Mouse (Mus musculus): ENCODE results near the gene Gm10188.

The Gm10188 gene

DNA sequence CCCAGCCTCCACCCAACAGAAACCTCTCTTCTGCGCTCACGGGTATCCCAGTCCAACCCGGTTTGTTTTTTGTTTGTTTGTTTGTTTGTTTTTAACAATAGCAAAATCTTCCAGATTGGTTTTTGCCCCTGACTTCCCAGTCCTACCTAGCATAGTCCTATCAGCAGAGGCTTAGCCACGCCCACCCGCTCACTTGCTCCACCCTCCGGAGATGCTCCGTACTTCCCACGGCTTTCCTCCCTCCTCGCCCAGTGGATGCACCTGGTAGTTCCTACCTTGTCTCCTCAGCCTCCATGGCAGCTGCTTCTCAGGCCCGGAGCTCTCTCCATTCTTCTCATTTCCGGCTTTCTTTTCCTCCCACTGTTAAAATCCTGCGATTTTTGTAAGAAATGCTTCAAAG is 4.0 kb upstream of the Gm10188 start:
- in situ Hi-C loops (cut with MboI; ENCODE audit: low pct_unique_long_range_greater_than_20kb in 1 of 2, low sequenced_read_pairs in 2 of 2, unreplicated experiment in 1 of 2): no loop called here

DNA sequence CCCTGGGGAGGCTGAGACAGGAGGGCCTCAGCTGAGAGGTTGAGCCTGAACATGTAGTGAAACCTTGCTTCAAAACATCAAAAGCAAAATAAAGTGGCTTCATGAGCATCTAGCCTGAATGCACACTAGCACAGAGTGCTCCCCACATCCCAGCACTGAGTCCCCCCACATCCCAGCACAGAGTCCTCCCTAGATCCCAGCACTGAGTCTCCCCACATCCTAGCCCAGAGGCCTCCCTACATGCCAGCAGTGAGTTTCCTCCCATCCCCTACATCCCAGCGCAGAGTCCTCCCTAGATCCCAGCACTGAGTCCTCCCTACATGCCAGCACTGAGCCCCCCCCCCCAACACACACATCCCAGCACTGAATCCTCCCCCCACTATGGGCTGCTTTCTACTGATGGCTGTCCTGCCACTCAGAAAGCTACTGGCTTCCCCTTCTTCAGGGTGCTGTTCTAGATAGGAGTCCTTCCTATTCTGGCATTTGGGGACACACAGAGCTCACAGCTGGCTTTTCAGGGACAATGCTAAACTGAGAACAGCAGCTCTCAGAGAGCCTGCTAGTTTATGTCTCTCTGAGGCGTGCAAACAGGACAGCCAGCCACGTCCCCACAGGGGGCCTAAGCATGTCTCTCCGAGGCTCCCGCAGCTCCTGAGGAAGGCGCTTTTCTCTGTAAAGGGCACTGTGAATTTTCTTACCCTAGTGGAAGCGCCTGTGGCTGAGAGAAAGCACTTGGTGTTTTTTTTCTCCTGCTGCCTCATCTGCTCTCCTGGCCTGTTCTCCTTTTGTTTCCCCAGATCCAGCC is 2.1 kb upstream of the Gm10188 start:
- in situ Hi-C loops (cut with MboI; ENCODE audit: low pct_unique_long_range_greater_than_20kb in 1 of 2, low sequenced_read_pairs in 2 of 2, unreplicated experiment in 1 of 2): no loop called here

- in situ Hi-C loops (cut with MboI; ENCODE audit: low pct_unique_long_range_greater_than_20kb in 1 of 2, low sequenced_read_pairs in 2 of 2, unreplicated experiment in 1 of 2): no loop called here
Observed at GRCm38 (mm10) chr1:132226297-132227080, 3.1 kb downstream of the Gm10188 start.

DNA sequence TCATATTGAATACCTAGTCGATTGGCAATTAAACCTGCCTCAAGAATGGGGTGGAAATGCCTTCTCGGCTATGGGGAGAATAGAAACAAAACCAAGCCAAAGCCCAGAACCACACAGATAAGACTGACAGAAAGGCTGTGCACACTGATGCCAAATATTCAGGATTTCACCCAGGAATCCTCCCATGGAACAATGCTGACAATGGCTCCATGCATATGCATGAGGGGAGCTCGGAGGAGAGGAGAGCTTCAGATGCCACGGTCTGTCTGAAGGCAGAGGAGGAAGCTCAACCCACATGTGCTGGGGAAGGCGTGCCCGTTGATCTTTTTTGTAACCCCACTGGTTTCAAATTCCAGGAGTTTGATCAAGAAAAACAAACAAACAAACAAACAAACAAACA is 7.4 kb downstream of the Gm10188 start:
- in situ Hi-C loops (cut with MboI; ENCODE audit: low pct_unique_long_range_greater_than_20kb in 1 of 2, low sequenced_read_pairs in 2 of 2, unreplicated experiment in 1 of 2): no loop called here

GRCm38 (mm10) chr1:132221627-132222026 is 7.9 kb downstream of the Gm10188 start:
- in situ Hi-C loops (cut with MboI; ENCODE audit: low pct_unique_long_range_greater_than_20kb in 1 of 2, low sequenced_read_pairs in 2 of 2, unreplicated experiment in 1 of 2): no loop called here

DNA sequence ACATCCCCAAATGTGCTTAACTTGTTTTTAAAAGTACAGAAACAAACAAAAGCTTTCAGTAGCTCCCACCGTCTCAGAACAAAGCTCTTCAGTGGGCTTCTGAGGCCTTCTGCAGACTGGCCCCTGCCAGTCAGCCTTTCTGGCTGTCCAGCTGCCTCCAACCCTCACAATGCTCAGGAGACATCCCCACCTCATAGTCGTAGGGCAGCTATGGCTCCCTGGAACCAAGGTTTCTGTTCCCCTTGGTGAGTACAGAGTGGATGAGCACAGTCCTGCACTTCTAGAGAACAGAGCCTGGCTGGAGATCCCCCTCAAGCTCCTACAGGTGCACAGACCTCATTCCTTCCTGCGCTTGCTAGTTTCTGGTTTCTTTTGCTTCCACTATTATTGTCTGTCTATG is 13.3 kb downstream of the Gm10188 start:
- in situ Hi-C loops (cut with MboI; ENCODE audit: low pct_unique_long_range_greater_than_20kb in 1 of 2, low sequenced_read_pairs in 2 of 2, unreplicated experiment in 1 of 2): loop anchor here (5.0 kb wide), 1 partner anchor 54 kb away; no protein-coding TSS in a partner anchor

- in situ Hi-C loops (cut with MboI; ENCODE audit: low pct_unique_long_range_greater_than_20kb in 1 of 2, low sequenced_read_pairs in 2 of 2, unreplicated experiment in 1 of 2): no loop called here
Observed at GRCm38 (mm10) chr1:132213076-132213475, 16.5 kb downstream of the Gm10188 start.

GRCm38 (mm10) chr1:132212218-132212617 is 17.3 kb downstream of the Gm10188 start:
- in situ Hi-C loops (cut with MboI; ENCODE audit: low pct_unique_long_range_greater_than_20kb in 1 of 2, low sequenced_read_pairs in 2 of 2, unreplicated experiment in 1 of 2): no loop called here

GRCm38 (mm10) chr1:132211672-132212071 is 17.9 kb downstream of the Gm10188 start:
- in situ Hi-C loops (cut with MboI; ENCODE audit: low pct_unique_long_range_greater_than_20kb in 1 of 2, low sequenced_read_pairs in 2 of 2, unreplicated experiment in 1 of 2): no loop called here

- in situ Hi-C loops (cut with MboI; ENCODE audit: low pct_unique_long_range_greater_than_20kb in 1 of 2, low sequenced_read_pairs in 2 of 2, unreplicated experiment in 1 of 2): no loop called here
Observed at GRCm38 (mm10) chr1:132210922-132211321, 18.6 kb downstream of the Gm10188 start.

DNA sequence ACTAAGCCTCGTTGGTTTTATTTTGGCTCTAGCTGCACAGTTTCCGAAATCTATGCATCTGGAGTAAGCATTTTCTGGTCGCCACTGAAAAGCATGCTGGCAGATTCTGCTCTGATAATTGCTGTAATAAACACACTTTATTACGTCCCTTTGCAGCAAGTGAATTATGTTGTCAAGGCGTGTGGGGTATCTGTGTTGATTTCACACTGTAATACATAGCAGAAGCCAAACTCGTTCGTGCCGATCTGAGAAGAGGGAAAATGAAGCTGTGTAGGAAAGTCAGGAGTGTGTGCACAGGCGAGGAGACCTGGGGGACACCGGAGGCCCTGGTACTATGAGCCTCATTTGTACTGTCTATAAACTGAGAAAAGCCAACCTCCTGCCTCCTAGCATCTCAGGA is 20.2 kb downstream of the Gm10188 start:
- in situ Hi-C loops (cut with MboI; ENCODE audit: low pct_unique_long_range_greater_than_20kb in 1 of 2, low sequenced_read_pairs in 2 of 2, unreplicated experiment in 1 of 2): no loop called here

DNA sequence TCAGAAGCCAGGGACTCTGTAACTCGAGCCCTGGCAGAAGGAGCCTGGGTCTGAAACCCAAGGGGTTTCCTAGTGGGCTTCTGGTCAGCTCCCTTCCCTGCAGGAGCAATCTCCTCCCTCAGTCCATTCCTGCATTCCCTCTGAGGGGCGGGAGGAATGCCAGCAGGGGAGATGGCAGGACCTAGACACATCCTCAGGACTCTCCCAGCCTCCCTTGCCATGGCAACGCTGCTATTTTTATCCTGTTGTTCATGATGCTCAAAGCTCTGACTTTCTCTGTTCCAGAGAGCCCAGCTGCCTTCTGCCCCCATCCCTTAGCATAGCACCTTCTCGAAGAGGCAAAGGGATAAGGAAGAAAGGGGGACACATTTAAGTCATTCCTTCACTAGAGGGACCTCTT is 21.4 kb downstream of the Gm10188 start:
- in situ Hi-C loops (cut with MboI; ENCODE audit: low pct_unique_long_range_greater_than_20kb in 1 of 2, low sequenced_read_pairs in 2 of 2, unreplicated experiment in 1 of 2): no loop called here

DNA sequence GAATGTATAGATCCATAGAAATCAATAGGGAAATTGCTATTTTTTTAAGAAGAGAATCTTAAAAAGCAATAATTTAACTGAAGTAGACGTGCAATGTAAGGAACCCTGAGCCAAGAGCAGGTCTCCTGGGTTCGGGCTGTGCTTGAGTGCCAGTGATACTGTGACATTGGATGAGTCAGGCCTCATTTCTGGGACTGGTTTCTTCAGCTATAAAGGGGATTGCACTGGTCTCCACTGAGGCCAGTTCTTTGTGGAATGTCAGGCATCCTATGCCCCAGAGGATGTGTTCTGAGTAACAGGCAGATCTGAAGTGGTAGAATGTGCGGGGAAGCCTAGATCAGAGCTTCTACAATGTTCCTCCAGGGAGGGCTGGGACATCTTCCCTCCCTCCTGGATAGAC is 22.7 kb downstream of the Gm10188 start:
- in situ Hi-C loops (cut with MboI; ENCODE audit: low pct_unique_long_range_greater_than_20kb in 1 of 2, low sequenced_read_pairs in 2 of 2, unreplicated experiment in 1 of 2): no loop called here

DNA sequence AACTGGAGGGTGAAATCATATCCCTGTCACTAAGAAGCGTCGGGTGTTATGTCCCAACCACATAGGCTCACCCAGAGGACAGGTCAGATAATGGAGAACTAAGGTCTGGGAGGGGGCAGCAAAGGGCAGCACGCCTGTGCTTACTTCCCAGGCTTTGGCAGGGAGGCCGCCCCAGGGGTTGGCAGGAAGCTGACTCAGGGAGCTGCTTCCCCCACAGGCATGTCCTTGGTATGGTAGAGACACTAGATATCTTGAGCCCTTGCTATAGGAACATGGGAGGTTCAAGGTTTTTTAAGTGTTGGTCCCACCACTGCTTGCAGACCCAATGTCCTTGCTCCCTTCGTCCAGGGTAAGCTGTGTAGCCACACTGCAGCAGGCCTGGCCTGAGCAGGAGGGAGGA is 23.6 kb downstream of the Gm10188 start:
- in situ Hi-C loops (cut with MboI; ENCODE audit: low pct_unique_long_range_greater_than_20kb in 1 of 2, low sequenced_read_pairs in 2 of 2, unreplicated experiment in 1 of 2): no loop called here

GRCm38 (mm10) chr1:132202771-132203170 is 26.8 kb downstream of the Gm10188 start:
- in situ Hi-C loops (cut with MboI; ENCODE audit: low pct_unique_long_range_greater_than_20kb in 1 of 2, low sequenced_read_pairs in 2 of 2, unreplicated experiment in 1 of 2): no loop called here

- in situ Hi-C loops (cut with MboI; ENCODE audit: low pct_unique_long_range_greater_than_20kb in 1 of 2, low sequenced_read_pairs in 2 of 2, unreplicated experiment in 1 of 2): no loop called here
Observed at GRCm38 (mm10) chr1:132201936-132202335, 27.6 kb downstream of the Gm10188 start.

DNA sequence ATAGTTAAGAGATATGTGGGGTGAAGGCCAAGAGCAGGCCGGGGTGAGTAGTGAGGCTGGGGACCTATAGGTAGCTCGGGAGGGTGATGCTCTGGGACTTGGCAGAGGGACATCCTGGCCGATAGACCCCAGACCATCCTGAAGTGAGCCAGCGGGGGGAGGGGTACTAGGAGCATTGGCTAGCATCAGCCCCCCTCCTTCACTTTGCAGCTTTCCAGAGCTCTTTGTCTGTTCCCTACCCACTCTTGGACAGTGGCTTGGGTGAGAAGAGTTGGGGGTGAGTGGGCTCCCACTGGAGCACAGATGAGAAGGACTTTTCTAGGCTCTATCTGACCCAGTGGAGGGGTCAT is 28.1 kb downstream of the Gm10188 start:
- in situ Hi-C loops (cut with MboI; ENCODE audit: low pct_unique_long_range_greater_than_20kb in 1 of 2, low sequenced_read_pairs in 2 of 2, unreplicated experiment in 1 of 2): no loop called here

DNA sequence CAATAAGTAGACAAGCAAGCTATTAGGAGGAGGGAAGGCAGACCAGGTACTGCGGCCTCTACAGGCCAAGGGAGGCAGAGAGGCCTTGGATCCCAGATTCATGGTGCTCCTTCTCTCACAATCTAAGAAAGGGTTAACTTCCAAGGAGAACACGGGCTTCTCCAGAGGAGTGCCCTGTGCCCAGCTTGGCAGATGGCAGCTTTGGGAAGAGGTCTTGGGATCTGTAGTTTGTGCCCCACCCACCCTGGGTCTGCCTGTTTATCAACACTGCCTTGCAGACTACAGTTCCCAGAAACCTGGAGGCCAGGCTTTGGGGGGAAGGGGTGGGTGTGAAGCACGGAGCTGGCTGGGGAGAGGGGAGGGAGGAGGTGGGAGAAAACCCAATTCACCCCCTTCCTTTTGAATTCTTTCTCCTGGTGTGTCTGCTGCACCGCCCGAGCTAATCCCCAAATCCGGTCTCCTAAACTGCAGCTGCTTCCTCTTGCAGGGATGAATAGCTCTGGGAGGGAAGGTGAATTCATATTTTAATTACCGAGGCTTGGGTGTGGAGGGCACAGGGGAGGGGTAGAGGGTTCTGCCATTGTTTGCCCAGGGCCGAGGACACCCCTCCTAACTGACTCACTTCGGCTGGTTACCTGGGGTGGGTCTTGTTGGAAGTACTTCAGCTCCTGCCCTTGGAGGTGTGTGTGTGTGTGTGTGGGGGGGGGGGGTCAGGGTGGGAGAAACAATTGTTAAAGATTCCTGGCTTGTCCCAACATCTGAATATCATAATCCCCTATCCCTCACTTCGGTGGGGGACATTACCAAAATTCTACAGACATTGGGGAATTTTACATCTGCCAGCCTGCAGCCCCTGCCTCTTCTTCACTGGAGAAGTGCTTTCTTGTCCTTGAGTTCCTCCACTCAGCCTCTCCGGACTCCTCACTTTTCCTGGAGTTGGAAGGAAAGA is 28.7 kb downstream of the Gm10188 start:
- in situ Hi-C loops (cut with MboI; ENCODE audit: low pct_unique_long_range_greater_than_20kb in 1 of 2, low sequenced_read_pairs in 2 of 2, unreplicated experiment in 1 of 2): no loop called here

DNA sequence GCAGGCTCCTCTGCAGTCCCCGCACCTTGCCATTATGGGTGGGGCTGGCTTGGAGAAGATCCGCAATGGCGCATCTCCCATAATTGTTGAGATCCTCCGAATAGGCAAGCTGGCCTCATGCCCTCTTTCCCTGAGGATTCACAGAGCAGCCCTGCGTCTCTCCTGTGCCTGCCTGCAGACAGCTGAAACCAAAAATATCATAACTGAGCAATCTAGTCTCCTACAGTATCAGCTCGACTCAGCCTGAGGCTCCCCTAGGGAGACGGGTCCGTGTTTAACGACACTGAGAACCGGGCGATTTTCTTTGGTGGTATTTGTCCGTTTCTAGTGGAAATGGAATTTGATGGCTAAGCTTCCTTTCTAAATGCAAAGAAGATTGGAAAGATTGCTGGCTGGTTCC is 29.6 kb downstream of the Gm10188 start:
- in situ Hi-C loops (cut with MboI; ENCODE audit: low pct_unique_long_range_greater_than_20kb in 1 of 2, low sequenced_read_pairs in 2 of 2, unreplicated experiment in 1 of 2): no loop called here

All from mouse embryonic stem cell (cell line).